Mouse (Mus musculus) hindbrain, embryonic 14.5 days (tissue): ENCODE measurements around the gene Osbpl3. TPM values are rescaled to one million over a fixed set of nuclear protein-coding genes. Genes with fewer than 3 reads are reported as not detected.

Experiments
- ATAC-seq: fragments of 200-750 bp; cut with Nextera tagmentation; 2 replicates; pipeline ENCODE4 v1.8.0; 2017; ENCODE audit warnings: moderate number of reproducible peaks, mild to moderate bottlenecking, moderate TSS enrichment, moderate library complexity; ENCODE audit not compliant: low FRiP score
- DNase-seq: peaks from one replicate; pipeline ENCODE4 v3.0.0-alpha.2; 2015; ENCODE audit warnings: low spot score
- H3K27ac ChIP-seq: fragments of 300-500 bp; sonication (generic); 2 replicates; pipeline ENCODE4 v1.5.1; 2014; ENCODE audit warnings: mild to moderate bottlenecking, moderate library complexity
- H3K27me3 ChIP-seq: fragments of 300-500 bp; sonication (generic); 2 replicates; pipeline ENCODE4 v1.6.1; 2014; ENCODE audit warnings: mild to moderate bottlenecking, low read length, mixed read lengths; ENCODE audit not compliant: control insufficient read depth, insufficient read depth
- H3K36me3 ChIP-seq: fragments of 300-500 bp; sonication (generic); replicated peaks from 2 replicates; pipeline ENCODE4 v1.6.1; 2014; ENCODE audit not compliant: control insufficient read depth, insufficient read depth
- H3K4me1 ChIP-seq: fragments of 300-500 bp; sonication (generic); replicated peaks from 2 replicates; pipeline ENCODE4 v1.6.1; 2014; ENCODE audit warnings: antibody characterized with exemption, low read length, mixed read lengths; ENCODE audit not compliant: control insufficient read depth, insufficient read depth
- H3K4me2 ChIP-seq: fragments of 300-500 bp; sonication (generic); replicated peaks from 2 replicates; pipeline ENCODE4 v1.6.1; 2014; ENCODE audit warnings: mild to moderate bottlenecking, moderate library complexity
- H3K4me3 ChIP-seq: fragments of 300-500 bp; sonication (generic); replicated peaks from 2 replicates; pipeline ENCODE4 v1.5.1; 2014; ENCODE audit warnings: mild to moderate bottlenecking, low read length
- H3K9ac ChIP-seq: fragments of 300-500 bp; sonication (generic); 2 replicates; pipeline ENCODE4 v1.6.1; 2014
- H3K9me3 ChIP-seq: fragments of 300-500 bp; sonication (generic); 2 replicates; pipeline ENCODE4 v1.6.1; 2016; ENCODE audit warnings: low read length; ENCODE audit not compliant: control insufficient read depth
- WGBS: fragments of 180-500 bp; shearing (Covaris S2); extraction: QIAGEN DNeasy Blood & Tissue Kit; methylation state at CpG from one replicate; pipeline ENCODE4 v1.1.7; 2014; 5-methylcytosine and 5-hydroxymethylcytosine counted together
- polyA plus RNA-seq: library from polyadenylated mRNA; unstranded; fragments of >200 nt; fragmentation: Nextera tagmentation; extraction: Ambion mirVana; gene quantifications from 2 replicates; pipeline ENCODE4 v1.2.1, GENCODE M21; 2014

The Osbpl3 gene
- polyA plus RNA-seq, 1 experiment from 2014 or later: 3.9 TPM

- 93% methylated on average over 3 of the region's 3 CpGs for WGBS
Measured at GRCm38 (mm10) chr6:50483426-50483825, 27.4 kb upstream of the Osbpl3 start.

GRCm38 (mm10) chr6:50481460-50481859 lies 25.5 kb upstream of the Osbpl3 start:
- no peak for DNase-seq

More at GRCm38 (mm10) chr6:50483426-50483825, 27.4 kb upstream of the Osbpl3 start:
- H3K9me3 ChIP-seq: no peaks in the 10 kb centered on the region
- H3K4me3 ChIP-seq: no peak overlapping the region
- DNase-seq (no peak), ATAC-seq (no peak)
- no peaks in the 10 kb centered on the region for H3K4me1 ChIP-seq
- H3K4me2 ChIP-seq: no peak overlapping the region
- H3K9ac ChIP-seq: no peak overlapping the region
- no peaks in the 10 kb centered on the region for H3K27me3 ChIP-seq
- no peak overlapping the region for H3K27ac ChIP-seq
- no peaks in the 10 kb centered on the region for H3K36me3 ChIP-seq

GRCm38 (mm10) chr6:50466451-50466850 lies 10.4 kb upstream of the Osbpl3 start:
- H3K9ac ChIP-seq: no peak overlapping the region
- H3K4me1 ChIP-seq: no peaks in the 10 kb centered on the region; the same call in 1 of the 2 replicates
- H3K27ac ChIP-seq: no peak overlapping the region
- DNase-seq (no peak), ATAC-seq (no peak)
- H3K27me3 ChIP-seq: no peaks in the 10 kb centered on the region
- 84% methylated on average over 3 of the region's 3 CpGs for WGBS
- H3K4me3 ChIP-seq: no peak overlapping the region
- no peak overlapping the region for H3K4me2 ChIP-seq
- H3K9me3 ChIP-seq: no peaks in the 10 kb centered on the region
- no peaks in the 10 kb centered on the region for H3K36me3 ChIP-seq

More at GRCm38 (mm10) chr6:50481460-50481859, 25.5 kb upstream of the Osbpl3 start:
- Histone ChIP-seq H3K4me1 (no peaks in the 10 kb centered on the region), H3K4me2 (no peak overlapping the region), H3K27me3 (no peaks in the 10 kb centered on the region), H3K27ac (no peak overlapping the region), H3K4me3 (no peak overlapping the region), H3K9me3 (no peaks in the 10 kb centered on the region), H3K9ac (no peak overlapping the region), H3K36me3 (no peaks in the 10 kb centered on the region)
- ATAC-seq: no peak
- WGBS: 89% methylated on average over 5 of the region's 5 CpGs

- Histone ChIP-seq H3K27me3 (no peaks in the 10 kb centered on the region), H3K4me1 (no peaks in the 10 kb centered on the region), H3K36me3 (no peaks in the 10 kb centered on the region), H3K4me3 (no peak overlapping the region), H3K4me2 (no peak overlapping the region), H3K27ac (no peak overlapping the region), H3K9ac (no peak overlapping the region), H3K9me3 (no peaks in the 10 kb centered on the region)
- 84% methylated on average over 9 of the region's 9 CpGs for WGBS
- ATAC-seq (no peak), DNase-seq (no peak)
Measured at GRCm38 (mm10) chr6:50464690-50465485, 8.9 kb upstream of the Osbpl3 start.

- Histone ChIP-seq H3K27ac (no peak overlapping the region), H3K4me3 (no peak overlapping the region), H3K4me2 (no peak overlapping the region), H3K36me3 (no peaks in the 10 kb centered on the region), H3K9ac (no peak overlapping the region), H3K4me1 (no peaks in the 10 kb centered on the region), H3K9me3 (no peaks in the 10 kb centered on the region), H3K27me3 (no peaks in the 10 kb centered on the region)
- WGBS: 86% methylated on average over 4 of the region's 4 CpGs
- DNase-seq (no peak), ATAC-seq (no peak)
Measured at GRCm38 (mm10) chr6:50462026-50462425, 6.0 kb upstream of the Osbpl3 start.

GRCm38 (mm10) chr6:50461585-50461984 lies 5.6 kb upstream of the Osbpl3 start:
- H3K9me3 ChIP-seq: no peaks in the 10 kb centered on the region
- no peak overlapping the region for H3K4me3 ChIP-seq
- no peak for ATAC-seq
- H3K4me1 ChIP-seq: no peaks in the 10 kb centered on the region; the same call in 1 of the 2 replicates
- H3K4me2 ChIP-seq: no peak overlapping the region
- H3K36me3 ChIP-seq: no peaks in the 10 kb centered on the region
- DNase-seq: no peak
- H3K27ac ChIP-seq: no peak overlapping the region
- H3K9ac ChIP-seq: no peak overlapping the region
- H3K27me3 ChIP-seq: no peaks in the 10 kb centered on the region
- WGBS: 90% methylated on average over 3 of the region's 3 CpGs

GRCm38 (mm10) chr6:50460646-50461045 lies 4.6 kb upstream of the Osbpl3 start:
- H3K27me3 ChIP-seq: no peaks in the 10 kb centered on the region
- ATAC-seq: no peak
- 92% methylated on average over 5 of the region's 5 CpGs for WGBS
- no peaks in the 10 kb centered on the region; the same call in 1 of the 2 replicates for H3K4me1 ChIP-seq
- no peak overlapping the region for H3K9ac ChIP-seq
- DNase-seq: no peak
- H3K4me2 ChIP-seq: no peak overlapping the region
- no peaks in the 10 kb centered on the region for H3K9me3 ChIP-seq
- no peak overlapping the region for H3K27ac ChIP-seq
- no peaks in the 10 kb centered on the region for H3K36me3 ChIP-seq
- no peak overlapping the region for H3K4me3 ChIP-seq

GRCm38 (mm10) chr6:50460246-50460645 lies 4.2 kb upstream of the Osbpl3 start:
- DNase-seq (no peak), ATAC-seq (no peak)
- Histone ChIP-seq H3K4me3 (no peak overlapping the region), H3K9me3 (no peaks in the 10 kb centered on the region), H3K9ac (no peak overlapping the region), H3K4me1 (no peaks in the 10 kb centered on the region; the same call in 1 of the 2 replicates), H3K27me3 (no peaks in the 10 kb centered on the region), H3K27ac (no peak overlapping the region), H3K36me3 (no peaks in the 10 kb centered on the region), H3K4me2 (no peak overlapping the region)

- Histone ChIP-seq H3K9ac (no peak overlapping the region), H3K9me3 (no peaks in the 10 kb centered on the region), H3K4me2 (no peak overlapping the region), H3K27ac (no peak overlapping the region), H3K27me3 (no peaks in the 10 kb centered on the region), H3K4me3 (no peak overlapping the region), H3K4me1 (peaks cover 6% of the 10 kb centered on the region; the same call in 1 of the 2 replicates), H3K36me3 (no peaks in the 10 kb centered on the region)
- 77% methylated on average over 5 of the region's 5 CpGs for WGBS
- ATAC-seq (no peak), DNase-seq (no peak)
Measured at GRCm38 (mm10) chr6:50459271-50459670, 3.3 kb upstream of the Osbpl3 start.
